In the genomic region with DNA sequence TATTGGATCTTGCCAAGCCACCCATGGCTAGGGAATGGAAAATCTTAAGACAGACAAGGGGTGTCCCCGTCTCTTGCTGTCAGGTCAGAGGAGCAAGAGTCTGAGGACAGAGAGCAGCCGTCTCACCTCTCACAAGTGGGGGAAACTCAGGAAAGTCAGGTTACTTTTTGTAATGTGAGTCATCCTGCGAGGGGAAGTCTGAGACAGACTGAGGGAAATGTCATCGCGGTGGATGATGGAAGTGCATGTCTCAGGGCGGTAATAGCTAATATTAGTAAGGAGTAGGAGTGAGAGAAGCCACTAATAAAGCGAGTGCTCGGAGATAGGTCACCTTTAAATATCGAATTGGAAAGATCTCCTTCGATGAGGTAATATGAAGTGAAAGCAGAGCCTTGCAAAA, we compare ENCODE assay signal across 27 mouse cellular contexts. TPM values are rescaled to one million over a fixed set of nuclear protein-coding genes. Genes with fewer than 3 reads are reported as not detected.
A peak's percentile ranks its signal among the peaks of the same experiment; 100 is the strongest.
DNase-seq lines count a peak whose midpoint lies in the region; ATAC-seq lines count a peak whose summit lies in the region.
"Had no signal": no experiment of that assay in that cellular context is flagged by ENCODE, and none has a peak within 500 bp of the region (broad histone marks: within the 10 kb centered on the region; RNA-seq: fewer than 3 reads in every experiment).

No protein-coding gene starts in this region.

- no peaks in the 10 kb centered on the region for H3K27me3 ChIP-seq in forebrain, embryonic 13.5 days

- no peak overlapping the region for H3K27ac ChIP-seq in forebrain, embryonic 13.5 days
- H3K27ac ChIP-seq: forebrain, embryonic 10.5 days; heart, adult 2 months; heart, embryonic 10.5 days; heart, embryonic 13.5 days; hindbrain, embryonic 14.5 days; hindbrain, postnatal 0 days had no signal

- WGBS in forebrain, embryonic 13.5 days: 93% methylated on average over 10 of the region's 10 CpGs

- no peak overlapping the region for H3K4me2 ChIP-seq in forebrain, embryonic 13.5 days
- H3K4me2 ChIP-seq: heart, embryonic 13.5 days; hindbrain, embryonic 14.5 days had no signal

- DNase-seq in 416B (ENCODE audit: low read depth): peak; percentile 61
- DNase-seq in CD4-positive, CD25-positive, alpha-beta regulatory T cell, adult 2 months (ENCODE audit: low read depth, low spot score): peak; percentile 48
- DNase-seq in kidney, postnatal 36 days: no peak
- DNase-seq in urinary bladder, postnatal 36 days (ENCODE audit: low spot score in 2 of 2): no peak
- DNase-seq in kidney, postnatal 14 days: no peak
- DNase-seq: adrenal gland, adult 2 months; adrenal gland, postnatal 14 days; cerebellum, adult 11-12 months; cerebellum, adult 8-10 months; cerebellum, postnatal 10 days; cerebellum, postnatal 36 days; forebrain, postnatal 0 days; gastrocnemius, postnatal 25 days; heart, adult 2 months; heart, postnatal 14 days; heart, postnatal 4 days had no signal

- no peaks in the 10 kb centered on the region for H3K36me3 ChIP-seq in forebrain, embryonic 13.5 days (ENCODE audit: poor library complexity, severe bottlenecking)
- H3K36me3 ChIP-seq: forebrain, embryonic 10.5 days; heart, embryonic 10.5 days; heart, embryonic 13.5 days had no signal

- peak; percentile 65 for ATAC-seq in activated CD4-positive, CD25-positive, alpha-beta regulatory T cell, adult 4 months
- peak; percentile 81 for ATAC-seq in inflammation-experienced regulatory T-cells, adult 6 months
- ATAC-seq in forebrain, embryonic 13.5 days: no peak
- ATAC-seq: forebrain, embryonic 14.5 days; forebrain, postnatal 0 days; hindbrain, postnatal 0 days; intestine, postnatal 0 days had no signal

- no peak overlapping the region for H3K9ac ChIP-seq in forebrain, embryonic 13.5 days
- H3K9ac ChIP-seq: forebrain, postnatal 0 days; heart, embryonic 13.5 days; hindbrain, embryonic 14.5 days had no signal

- no peak overlapping the region for H3K4me3 ChIP-seq in forebrain, embryonic 13.5 days
- H3K4me3 ChIP-seq: forebrain, embryonic 10.5 days; heart, adult 2 months; heart, embryonic 10.5 days; heart, embryonic 13.5 days had no signal

- no peaks in the 10 kb centered on the region for H3K4me1 ChIP-seq in forebrain, embryonic 13.5 days
- H3K4me1 ChIP-seq: forebrain, embryonic 10.5 days; heart, embryonic 10.5 days; heart, embryonic 13.5 days had no signal

- no peaks in the 10 kb centered on the region for H3K9me3 ChIP-seq in forebrain, embryonic 13.5 days (replicated peaks)
- H3K9me3 ChIP-seq: forebrain, embryonic 10.5 days; heart, embryonic 10.5 days; heart, embryonic 13.5 days had no signal

RNA-seq across cellular contexts. Expression of a gene that starts 27.0 kb away (rescaled TPM):
- 10 to 100 TPM; 17.9 to 24.8 TPM for polyA plus RNA-seq in activated CD4-positive, CD25-positive, alpha-beta regulatory T cell, adult 4 months (2017; shearing (Covaris generic))
- 10 to 100 TPM; 14.7 to 24.6 (median 20.5) TPM for polyA plus RNA-seq in inflammation-experienced regulatory T-cells, adult 6 months (2017; shearing (Covaris generic))
- 2.7 TPM in 2 replicates for polyA plus RNA-seq in forebrain, embryonic 13.5 days (2015; fragmentation: Nextera tagmentation; extraction: Ambion mirVana)

RNA-seq across cellular contexts. Expression of a gene that starts 40.8 kb away (rescaled TPM):
- 10 to 100 TPM; 60.2 to 68.0 TPM for polyA plus RNA-seq in activated CD4-positive, CD25-positive, alpha-beta regulatory T cell, adult 4 months (2017; shearing (Covaris generic))
- polyA plus RNA-seq in inflammation-experienced regulatory T-cells, adult 6 months (2017; shearing (Covaris generic)): 10 to 100 TPM; 41.3 to 90.8 (median 53.1) TPM
- 221 and 234 TPM in 2 replicates for polyA plus RNA-seq in forebrain, embryonic 13.5 days (2015; fragmentation: Nextera tagmentation; extraction: Ambion mirVana)

RNA-seq across cellular contexts. Expression of a gene that starts 41.2 kb away (rescaled TPM):
- polyA plus RNA-seq in activated CD4-positive, CD25-positive, alpha-beta regulatory T cell, adult 4 months (2017; shearing (Covaris generic)): 1,000 to 10,000 TPM; 1,217 to 1,292 TPM
- polyA plus RNA-seq in inflammation-experienced regulatory T-cells, adult 6 months (2017; shearing (Covaris generic)): 1,000 to 10,000 TPM; 1,064 to 1,179 (median 1,122) TPM
- 996 and 1,069 TPM in 2 replicates for polyA plus RNA-seq in forebrain, embryonic 13.5 days (2015; fragmentation: Nextera tagmentation; extraction: Ambion mirVana)

RNA-seq across cellular contexts. Expression of a gene that starts 41.3 kb away (rescaled TPM):
- not detected for polyA plus RNA-seq in activated CD4-positive, CD25-positive, alpha-beta regulatory T cell, adult 4 months (2017; shearing (Covaris generic))
- under 1 TPM in 1 of 3 experiments, not detected in 2; 0.98 TPM for polyA plus RNA-seq in inflammation-experienced regulatory T-cells, adult 6 months (2017; shearing (Covaris generic))
- 3.9 and 4.4 TPM in 2 replicates for polyA plus RNA-seq in forebrain, embryonic 13.5 days (2015; fragmentation: Nextera tagmentation; extraction: Ambion mirVana)
- polyA plus RNA-seq: heart, adult 2 months; heart, embryonic 16.5 days had no signal

Comparison
In these comparisons a context has a peak if more than half of its experiments do, and no peak if none do; other contexts are left out.
1. DNase-seq: peak in 416B (single experiment) and CD4-positive, CD25-positive, alpha-beta regulatory T cell, adult 2 months (single experiment); none in kidney, postnatal 36 days (0 of 2), urinary bladder, postnatal 36 days (0 of 2) and kidney, postnatal 14 days (single experiment).